12 mouse cellular contexts compared by ENCODE assay signal in the genomic region with DNA sequence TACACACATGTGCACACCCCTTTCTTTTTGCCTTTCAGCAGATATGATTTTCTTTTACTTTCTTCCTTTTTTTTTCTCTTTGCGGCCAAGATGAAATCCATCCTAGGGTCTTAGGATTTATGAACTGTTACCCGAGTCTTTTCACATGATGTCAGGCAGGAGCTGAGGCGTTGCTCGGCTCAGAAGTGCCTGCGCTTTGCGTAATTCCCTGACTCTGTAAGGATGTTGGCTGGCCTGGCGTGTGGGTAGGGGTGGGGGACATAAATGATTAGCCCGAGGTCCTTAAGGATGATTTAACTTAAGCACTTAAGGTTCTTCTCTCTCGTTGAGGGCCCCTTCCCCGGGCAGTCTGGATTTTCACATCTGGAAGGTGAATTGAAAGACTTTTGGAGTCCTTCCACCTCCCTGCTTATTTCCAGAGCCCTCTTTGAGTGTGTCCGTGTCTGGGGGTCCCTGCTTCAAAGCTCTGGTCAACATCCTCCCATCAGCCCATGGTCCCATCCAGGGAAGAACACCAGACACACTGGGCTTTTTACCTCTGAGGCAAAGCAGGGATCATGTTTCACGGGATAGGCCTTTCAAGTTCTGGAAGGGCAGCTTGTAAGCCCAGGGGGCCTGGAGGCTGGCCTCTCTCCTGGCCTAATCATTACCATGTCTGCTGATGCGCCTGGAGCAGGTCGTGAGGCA.
DNase-seq lines count a peak whose midpoint lies in the region; ATAC-seq and TF ChIP-seq lines count a peak whose summit lies in the region.
"Had no signal": no experiment of that assay in that cellular context is flagged by ENCODE, and none has a peak within 500 bp of the region (broad histone marks: within the 10 kb centered on the region; RNA-seq: fewer than 3 reads in every experiment).

No protein-coding gene starts in this region.

- no peaks in the 10 kb centered on the region for H3K9me3 ChIP-seq in embryonic facial prominence, embryonic 15.5 days (replicated peaks)
- no peaks in the 10 kb centered on the region for H3K9me3 ChIP-seq in lung, postnatal 0 days (ENCODE audit: low read length)
- H3K9me3 ChIP-seq: liver, embryonic 15.5 days had no signal

- H3K4me1 ChIP-seq in embryonic facial prominence, embryonic 15.5 days = peaks cover 13% of the 10 kb centered on the region
- no peaks in the 10 kb centered on the region for H3K4me1 ChIP-seq in lung, postnatal 0 days (ENCODE audit: insufficient read depth, low read depth, low read length)
- H3K4me1 ChIP-seq: liver, embryonic 15.5 days had no signal

- WGBS in embryonic facial prominence, embryonic 15.5 days = 22% methylated on average over 14 of the region's 14 CpGs
- 15% methylated on average over 14 of the region's 14 CpGs for WGBS in lung, postnatal 0 days

- no peaks in the 10 kb centered on the region for H3K36me3 ChIP-seq in embryonic facial prominence, embryonic 15.5 days
- no peaks in the 10 kb centered on the region for H3K36me3 ChIP-seq in lung, postnatal 0 days (ENCODE audit: insufficient read depth, low read length)
- H3K36me3 ChIP-seq: liver, embryonic 15.5 days had no signal

- intact Hi-C loops in gastrocnemius, postnatal 14 days (cut with DNase I; ENCODE audit: low total_unique reads) = no loop called here

- DNase-seq in gastrocnemius, postnatal 14 days = peak; percentile 19
- DNase-seq in gastrocnemius, postnatal 10 days = no peak
- DNase-seq in embryo, embryonic 10 days (ENCODE audit: low spot score) = peak; percentile 81
- DNase-seq in lung, postnatal 0 days (ENCODE audit: low spot score) = peak; percentile 88
- no peak for DNase-seq in frontal cortex, postnatal 14 days (ENCODE audit: low spot score in 2 of 2)
- DNase-seq in right cerebral cortex, postnatal 14 days = no peak
- no peak for DNase-seq in adrenal gland, adult (ENCODE audit: inconsistent age in 2 of 2, low spot score in 1 of 2)
- DNase-seq: heart, postnatal 14 days; kidney, postnatal 25 days; thymus, adult 2 months had no signal

- no peak for TF ChIP-seq CTCF in lung, postnatal 0 days (IDR thresholded peaks at IDR 0.05)

- peak; percentile 46; the same call in 1 of the 2 replicates for ATAC-seq in embryonic facial prominence, embryonic 15.5 days (ENCODE audit: insufficient number of reproducible peaks, low FRiP score, low TSS enrichment, low read depth)
- peak; percentile 91 for ATAC-seq in lung, postnatal 0 days

- no peak overlapping the region for H3K4me2 ChIP-seq in embryonic facial prominence, embryonic 15.5 days (replicated peaks)
- H3K4me2 ChIP-seq in lung, postnatal 0 days (replicated peaks; ENCODE audit: low read depth, low read length) = no peak overlapping the region
- H3K4me2 ChIP-seq: liver, embryonic 15.5 days had no signal

- no peak overlapping the region for H3K9ac ChIP-seq in embryonic facial prominence, embryonic 15.5 days
- H3K9ac ChIP-seq in lung, postnatal 0 days (replicated peaks; ENCODE audit: low read depth) = no peak overlapping the region
- H3K9ac ChIP-seq: liver, embryonic 15.5 days had no signal

- H3K27me3 ChIP-seq in embryonic facial prominence, embryonic 15.5 days = no peaks in the 10 kb centered on the region
- H3K27me3 ChIP-seq in lung, postnatal 0 days (replicated peaks; ENCODE audit: insufficient read depth, low read length) = no peaks in the 10 kb centered on the region
- H3K27me3 ChIP-seq: liver, embryonic 15.5 days had no signal

- peak; percentile 71 for TF ChIP-seq EP300 in lung, postnatal 0 days (IDR thresholded peaks at IDR 0.05)

- H3K27ac ChIP-seq in embryonic facial prominence, embryonic 15.5 days (replicated peaks) = no peak overlapping the region
- H3K27ac ChIP-seq in lung, postnatal 0 days (ENCODE audit: low read length) = no peak overlapping the region
- H3K27ac ChIP-seq: liver, embryonic 15.5 days had no signal

- H3K4me3 ChIP-seq in embryonic facial prominence, embryonic 15.5 days (replicated peaks) = no peak overlapping the region
- H3K4me3 ChIP-seq in lung, postnatal 0 days (ENCODE audit: low read depth, low read length) = no peak overlapping the region
- H3K4me3 ChIP-seq: liver, embryonic 15.5 days had no signal

Comparison
In these comparisons a context has a peak if more than half of its experiments do, and no peak if none do; other contexts are left out.
1. DNase-seq: peak in gastrocnemius, postnatal 14 days (single experiment), embryo, embryonic 10 days (single experiment) and lung, postnatal 0 days (single experiment); none in gastrocnemius, postnatal 10 days (single experiment), frontal cortex, postnatal 14 days (0 of 2), right cerebral cortex, postnatal 14 days (single experiment) and adrenal gland, adult (0 of 2).